Mouse (Mus musculus): ENCODE data around the gene Vmn1r239-ps. TPM values are rescaled to one million over a fixed set of nuclear protein-coding genes. Genes with fewer than 3 reads are reported as not detected.

The Vmn1r239-ps gene
- not detected for total RNA-seq (2023)

DNA sequence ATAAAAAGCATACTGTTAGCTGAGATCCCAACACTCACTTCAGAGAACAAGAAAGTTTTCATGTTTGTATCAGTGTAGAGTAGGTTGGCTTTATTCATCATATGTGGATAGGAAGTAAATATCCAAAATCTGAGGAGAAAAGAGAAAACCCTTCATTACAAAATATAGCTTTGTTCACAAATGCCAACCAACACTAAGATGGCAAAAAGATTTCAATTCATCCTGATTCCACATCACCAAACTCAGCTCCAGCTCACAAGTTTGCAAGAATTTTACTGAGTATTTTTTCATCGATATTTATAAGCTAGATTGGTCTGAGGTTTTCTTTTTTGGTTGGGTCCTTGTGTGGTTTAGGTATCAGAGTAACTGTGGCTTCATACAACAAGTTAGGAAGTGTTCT is at the start of gene Vmn1r239-ps:
Vmn1r239-ps (minus strand) TSS at position 101 of the 400 bp plus-strand sequence.

GRCm38 (mm10) chrX:147429129-147429528 is 24.4 kb downstream of the Vmn1r239-ps start, which contains the start of gene Il13ra2:
Il13ra2 (minus strand) TSS chrX:147429192.

Other genes starting within 250 kb of the Vmn1r239-ps start
- gene Il13ra2, start 24.5 kb downstream of the Vmn1r239-ps start, total RNA-seq (2023) = not detected
- not detected for gene Lrch2, start 100.4 kb upstream of the Vmn1r239-ps start, total RNA-seq (2023)